Mouse (Mus musculus) c-Kit-positive CD71-positive TER-119-negative erythroid progenitor cells, embryonic 14.5 days (primary cell): ENCODE results near the gene Gm2163.
"Not testable (repeated sequence)": the region's sequence is repeated elsewhere in the genome, so short reads cannot be mapped to it uniquely, and the experiment has no call there.

Experiments
- DNase-seq: peaks from one replicate; pipeline ENCODE4 v3.0.0-alpha.2; 2013; ENCODE audit warnings: low read depth

Gene Gm2163

DNA sequence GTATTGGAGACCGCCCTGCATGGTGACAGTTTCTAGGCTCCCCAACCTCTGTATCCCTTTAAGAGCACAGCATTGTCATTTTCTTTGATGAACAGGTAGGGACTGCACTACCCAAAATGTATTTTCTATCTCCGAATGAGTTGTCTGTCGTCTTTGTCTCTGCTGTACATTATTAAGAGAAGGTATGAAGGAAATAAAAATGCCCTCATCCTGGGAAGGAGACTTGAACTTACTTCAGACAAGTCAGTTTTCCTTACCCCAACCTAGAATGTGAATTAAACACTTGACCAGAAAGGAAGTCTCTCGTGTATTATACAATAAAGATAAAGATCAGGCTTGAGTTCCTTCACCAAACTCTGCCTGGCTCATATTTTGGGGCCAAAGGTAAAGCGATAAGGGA, at the start of gene Gm2163:
Gm2163 (plus strand) TSS at position 301 of the 400 bp plus-strand sequence.
- not testable (repeated sequence) for DNase-seq

DNA sequence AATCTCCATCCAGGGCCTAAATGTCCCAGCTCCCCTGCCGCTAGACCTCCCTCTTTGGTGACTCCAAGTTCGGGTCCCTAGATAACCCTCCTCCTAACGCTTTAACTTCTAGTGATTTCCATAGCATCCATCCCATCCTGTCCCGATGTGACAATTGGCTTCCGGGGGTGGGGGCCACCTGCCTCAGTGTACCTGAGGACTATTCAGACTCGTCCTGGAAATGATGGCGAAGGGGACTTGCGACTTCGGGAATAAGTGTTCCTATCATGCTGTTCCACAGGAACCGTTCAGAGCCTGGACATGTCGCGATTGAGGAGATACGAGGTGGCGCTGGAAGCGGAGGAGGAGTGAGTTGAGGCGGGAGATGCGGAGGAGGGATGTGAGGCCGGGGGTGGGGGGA, 27.5 kb upstream of the Gm2163 start, which contains the start of gene Gm21586:
Gm21586 (plus strand) TSS at position 301 of the 400 bp plus-strand sequence.
- DNase-seq = not testable (repeated sequence)

DNA sequence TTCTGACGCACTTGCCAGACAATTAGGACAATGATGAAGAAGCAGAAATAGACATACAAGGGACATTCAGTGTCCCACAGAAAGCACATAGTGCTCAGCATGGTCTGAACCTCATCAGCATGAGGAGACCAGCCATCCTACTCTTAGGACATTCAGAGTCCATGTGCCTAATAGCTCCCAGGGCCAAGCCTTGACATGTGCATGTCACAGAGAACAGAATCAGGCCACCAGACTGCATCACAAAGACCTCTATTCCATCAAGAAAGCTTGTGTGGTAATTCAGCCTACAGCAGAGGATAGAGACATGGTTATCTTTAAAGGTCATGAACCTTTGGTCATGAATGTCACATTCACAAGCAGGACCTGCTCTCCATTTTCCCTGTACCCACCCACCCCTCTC, 61.5 kb downstream of the Gm2163 start, which contains the start of gene Fam205a2:
Fam205a2 (minus strand) TSS at position 101 of the 400 bp plus-strand sequence.
- not testable (repeated sequence) for DNase-seq

DNA sequence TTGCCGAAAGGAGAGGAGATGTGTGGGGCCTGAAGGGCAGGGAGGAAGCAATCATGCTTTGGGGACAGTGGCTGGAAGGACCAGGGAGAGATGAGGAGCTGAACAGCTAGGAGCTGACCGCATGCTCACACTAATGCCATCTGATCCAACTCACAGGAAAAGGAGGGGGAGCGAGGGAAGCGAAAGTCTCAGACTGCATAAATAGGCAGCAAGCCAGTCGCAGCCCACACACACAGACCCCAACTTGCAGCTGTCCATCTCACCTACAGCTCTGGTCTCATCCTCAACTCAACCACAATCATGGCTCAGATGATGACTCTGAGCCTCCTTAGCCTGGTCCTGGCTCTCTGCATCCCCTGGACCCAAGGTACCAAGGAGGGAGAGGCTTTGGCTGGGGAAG, 145.3 kb downstream of the Gm2163 start, which contains the start of gene Gm10591:
Gm10591 (plus strand) TSS at position 301 of the 400 bp plus-strand sequence.
- not testable (repeated sequence) for DNase-seq

DNA sequence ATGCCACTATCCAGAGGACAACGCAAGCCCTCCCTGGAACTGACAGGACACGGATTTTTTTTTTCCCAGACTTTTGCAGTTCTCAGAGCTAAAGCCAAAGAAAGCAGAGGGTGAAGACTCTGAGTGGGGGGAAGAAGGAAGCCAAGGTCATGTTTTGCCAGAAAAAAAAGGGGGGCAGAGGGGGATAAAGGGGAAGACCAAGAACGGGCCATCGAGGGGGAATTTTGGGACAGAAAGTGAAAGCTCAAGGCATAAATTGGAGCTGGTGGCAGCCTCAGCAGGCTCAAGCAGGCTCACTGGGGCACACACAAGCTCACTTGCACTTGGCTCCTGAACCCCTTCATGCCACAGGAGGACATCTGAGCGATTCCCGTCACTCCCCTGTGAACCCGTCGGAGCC, 162.9 kb downstream of the Gm2163 start, which contains the start of gene Gm2564:
Gm2564 (plus strand) TSS at position 301 of the 400 bp plus-strand sequence.
- not testable (repeated sequence) for DNase-seq
